Mouse (Mus musculus) liver, postnatal 0 days (tissue): ENCODE results near the gene Grid2.

Source experiments
- CTCF ChIP-seq: sonication (generic); IDR thresholded peaks from 2 replicates; pipeline ENCODE4 v1.5.1; 2016; ENCODE audit warnings: antibody characterized with exemption, low read depth
- EP300 ChIP-seq: IDR thresholded peaks from 2 replicates; pipeline ENCODE4 v1.6.1; 2016; ENCODE audit warnings: antibody characterized with exemption, low read depth, mild to moderate bottlenecking

GRCm38 (mm10) chr6:63401698-63402097 is 146.0 kb downstream of the Grid2 start:
- TF ChIP-seq CTCF (no peak), EP300 (no peak)
